Mouse (Mus musculus): ENCODE results near the gene Lbhd1.
A peak's percentile ranks its signal among the peaks of the same experiment; 100 is the strongest.

The Lbhd1 gene

GRCm38 (mm10) chr19:8911810-8912209 is 28.3 kb downstream of the Lbhd1 start:
- no peak for DNase-seq (ENCODE audit: low spot score)

GRCm38 (mm10) chr19:8914212-8914611 is 30.7 kb downstream of the Lbhd1 start:
- peak; percentile 15 for DNase-seq (ENCODE audit: low spot score)

GRCm38 (mm10) chr19:8919000-8919399 is 35.5 kb downstream of the Lbhd1 start:
- DNase-seq (ENCODE audit: low spot score), result no peak

- DNase-seq (ENCODE audit: low spot score), result no peak
Observed at GRCm38 (mm10) chr19:8919684-8920072, 36.1 kb downstream of the Lbhd1 start.

- peak; percentile 88 for DNase-seq (ENCODE audit: low spot score)
Observed at GRCm38 (mm10) chr19:8920073-8920736, 36.7 kb downstream of the Lbhd1 start, which contains the start of gene B3gat3. TSS of gene B3gat3 (plus strand) at chr19:8920374.

- no peak for DNase-seq (ENCODE audit: low spot score)
Observed at GRCm38 (mm10) chr19:8920836-8921291, 37.3 kb downstream of the Lbhd1 start.

GRCm38 (mm10) chr19:8921741-8922140 is 38.2 kb downstream of the Lbhd1 start:
- no peak for DNase-seq (ENCODE audit: low spot score)

- DNase-seq (ENCODE audit: low spot score), result no peak
Observed at GRCm38 (mm10) chr19:8926766-8927165, 43.2 kb downstream of the Lbhd1 start.

GRCm38 (mm10) chr19:8927891-8928525 is 44.5 kb downstream of the Lbhd1 start:
- DNase-seq (ENCODE audit: low spot score), result no peak

- no peak for DNase-seq (ENCODE audit: low spot score)
Observed at GRCm38 (mm10) chr19:8928689-8929223, 45.2 kb downstream of the Lbhd1 start.

GRCm38 (mm10) chr19:8929224-8930088 is 45.9 kb downstream of the Lbhd1 start, which contains the start of the genes Rom1 and Eml3:
TSS of gene Rom1 (minus strand) at chr19:8929356.
TSS of gene Eml3 (plus strand) at chr19:8929552.
- DNase-seq (ENCODE audit: low spot score), result no peak

GRCm38 (mm10) chr19:8930117-8930516 is 46.6 kb downstream of the Lbhd1 start:
- DNase-seq (ENCODE audit: low spot score), result no peak

GRCm38 (mm10) chr19:8930771-8931170 is 47.2 kb downstream of the Lbhd1 start:
- DNase-seq (ENCODE audit: low spot score), result no peak

- DNase-seq (ENCODE audit: low spot score), result no peak
Observed at GRCm38 (mm10) chr19:8936736-8937135, 53.2 kb downstream of the Lbhd1 start.

- no peak for DNase-seq (ENCODE audit: low spot score)
Observed at GRCm38 (mm10) chr19:8940526-8941133, 57.1 kb downstream of the Lbhd1 start.

- no peak for DNase-seq (ENCODE audit: low spot score)
Observed at GRCm38 (mm10) chr19:8941136-8941514, 57.6 kb downstream of the Lbhd1 start.

GRCm38 (mm10) chr19:8941515-8942217 is 58.1 kb downstream of the Lbhd1 start, which contains the start of gene Mta2:
TSS of gene Mta2 (plus strand) at chr19:8941875.
- DNase-seq (ENCODE audit: low spot score), result peak; percentile 70
